Mouse (Mus musculus): Measurements from ENCODE around the gene Plekha6.

DNA sequence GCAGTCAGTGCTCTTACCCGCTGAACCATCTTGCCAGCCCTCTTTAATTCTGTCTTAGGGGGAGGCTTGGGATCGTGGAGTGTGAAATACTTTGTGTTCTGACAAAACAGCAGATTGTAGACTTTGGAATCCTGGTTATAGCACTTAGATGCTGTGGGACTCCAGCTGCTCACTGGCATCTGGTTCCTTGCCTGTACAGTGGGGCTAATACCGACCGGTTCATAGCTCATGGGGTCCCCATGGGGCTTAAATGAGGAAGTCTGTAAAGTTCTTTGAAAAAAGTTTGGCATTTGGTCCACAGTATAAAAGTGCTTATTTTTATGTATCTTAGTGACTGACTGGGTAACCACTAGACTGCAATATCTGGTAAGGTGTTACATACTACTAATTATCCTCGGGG lies 28.2 kb upstream of the Plekha6 start:
- TF ChIP-seq CTCF (IDR thresholded peaks at IDR 0.05; ENCODE audit: borderline replicate concordance, insufficient read depth, low read length): no peak
- TF ChIP-seq POLR2A (IDR thresholded peaks at IDR 0.05; ENCODE audit: low read depth, low read length): no peak

Measured in embryonic fibroblast, embryonic 13.5 days (primary cell).